Mouse (Mus musculus) myocyte (in vitro differentiated cells): ENCODE measurements around the gene Mboat2.

Experiments
- CEBPB ChIP-seq: IDR thresholded peaks from 2 replicates; pipeline ENCODE4 v1.6.1; 2011; ENCODE audit warnings: mild to moderate bottlenecking, moderate library complexity; ENCODE audit not compliant: poor library complexity, insufficient read depth, severe bottlenecking
- TCF12 ChIP-seq: IDR thresholded peaks from one replicate; pipeline ENCODE4 v1.6.1; 2011; ENCODE audit warnings: mild to moderate bottlenecking, control low read depth; ENCODE audit not compliant: poor library complexity, insufficient read depth, severe bottlenecking

GRCm38 (mm10) chr12:24898226-24898625 is 67.5 kb downstream of the Mboat2 start:
- no peak for TF ChIP-seq TCF12
- TF ChIP-seq CEBPB, result no peak
